Mouse (Mus musculus) stomach, postnatal 0 days (tissue): Measurements from ENCODE around the gene Ermard.

Source experiments
- CTCF ChIP-seq: IDR thresholded peaks from 2 replicates; pipeline ENCODE4 v1.5.1; 2016; ENCODE audit warnings: antibody characterized with exemption, low read depth, mild to moderate bottlenecking, moderate library complexity
- EP300 ChIP-seq: optimal IDR thresholded peaks from 2 replicates; pipeline ENCODE3; 2016; ENCODE audit warnings: antibody characterized with exemption

- TF ChIP-seq CTCF (no peak), EP300 (no peak)
These were observed 18.6 kb downstream of the Ermard start for GRCm38 (mm10) chr17:15059646-15060045.
